Mouse (Mus musculus) embryonic facial prominence, embryonic 13.5 days (tissue): ENCODE measurements around the gene Ccdc116. TPM values are rescaled to one million over a fixed set of nuclear protein-coding genes. Genes with fewer than 3 reads are reported as not detected.

Experiments
- ATAC-seq: fragments of 200-750 bp; cut with Nextera tagmentation; 2 replicates; pipeline ENCODE4 v1.8.0; 2017; ENCODE audit warnings: low read depth; ENCODE audit not compliant: insufficient number of reproducible peaks, insufficient read depth, low FRiP score, low TSS enrichment
- H3K27ac ChIP-seq: fragments of 300-500 bp; sonication (generic); 2 replicates; pipeline ENCODE4 v1.5.1; 2015; ENCODE audit warnings: moderate library complexity, mild to moderate bottlenecking, inconsistent platforms
- H3K27me3 ChIP-seq: fragments of 300-500 bp; sonication (generic); 2 replicates; pipeline ENCODE4 v1.6.1; 2015; ENCODE audit warnings: mild to moderate bottlenecking, inconsistent platforms
- H3K36me3 ChIP-seq: fragments of 300-500 bp; sonication (generic); 2 replicates; pipeline ENCODE4 v1.6.1; 2015; ENCODE audit warnings: mild to moderate bottlenecking, inconsistent platforms
- H3K4me1 ChIP-seq: fragments of 300-500 bp; sonication (generic); 2 replicates; pipeline ENCODE4 v1.6.1; 2015; ENCODE audit warnings: inconsistent platforms
- H3K4me2 ChIP-seq: fragments of 300-500 bp; sonication (generic); 2 replicates; pipeline ENCODE4 v1.6.1; 2015; ENCODE audit warnings: moderate library complexity, mild to moderate bottlenecking, inconsistent platforms
- H3K4me3 ChIP-seq: fragments of 300-500 bp; sonication (generic); 2 replicates; pipeline ENCODE4 v1.5.1; 2015; ENCODE audit warnings: mild to moderate bottlenecking, inconsistent platforms
- H3K9ac ChIP-seq: fragments of 300-500 bp; sonication (generic); 2 replicates; pipeline ENCODE4 v1.6.1; 2015; ENCODE audit warnings: mild to moderate bottlenecking, inconsistent platforms
- H3K9me3 ChIP-seq: fragments of 300-500 bp; sonication (generic); 2 replicates; pipeline ENCODE4 v1.6.1; 2016; ENCODE audit warnings: inconsistent platforms
- WGBS: fragments of 180-500 bp; shearing (Covaris S2); methylation state at CpG from one replicate; pipeline ENCODE4 v1.1.7; 2015; ENCODE audit warnings: mixed read lengths; 5-methylcytosine and 5-hydroxymethylcytosine counted together
- polyA plus RNA-seq: library from polyadenylated mRNA; unstranded; fragments of >200 nt; fragmentation: Nextera tagmentation; extraction: Ambion mirVana; gene quantifications from 2 replicates; pipeline ENCODE4 v1.2.1, GENCODE M21; 2015

Ccdc116 gene
- polyA plus RNA-seq, 1 experiment from 2014 or later = 0.98 TPM

DNA sequence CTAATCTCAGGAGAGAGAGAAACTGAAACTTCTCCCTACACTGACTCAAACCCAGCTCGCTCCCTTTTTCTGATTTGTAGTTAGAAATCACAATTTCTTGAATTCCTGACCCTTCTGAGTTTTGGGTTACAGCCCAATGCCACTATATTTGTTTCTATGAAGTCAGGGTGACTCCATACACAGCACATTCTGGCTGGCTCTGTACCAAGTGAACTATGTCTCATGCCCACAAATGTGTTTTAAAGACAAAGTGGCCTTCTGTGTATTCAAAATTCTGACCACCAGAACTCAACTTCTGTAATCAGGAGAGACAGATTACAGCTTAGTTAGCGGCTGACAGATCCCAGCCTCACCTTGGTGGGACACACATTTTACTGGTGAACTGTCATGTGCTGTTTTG is 7.3 kb upstream of the Ccdc116 start:
- no peak overlapping the region for H3K27ac ChIP-seq
- H3K9me3 ChIP-seq = no peaks in the 10 kb centered on the region
- no peak overlapping the region for H3K4me2 ChIP-seq
- no peak overlapping the region for H3K9ac ChIP-seq
- peaks cover 76% of the 10 kb centered on the region for H3K36me3 ChIP-seq
- ATAC-seq = no peak
- H3K4me1 ChIP-seq = no peaks in the 10 kb centered on the region
- 92% methylated on average over 2 of the region's 2 CpGs for WGBS
- no peak overlapping the region for H3K4me3 ChIP-seq
- no peaks in the 10 kb centered on the region for H3K27me3 ChIP-seq

DNA sequence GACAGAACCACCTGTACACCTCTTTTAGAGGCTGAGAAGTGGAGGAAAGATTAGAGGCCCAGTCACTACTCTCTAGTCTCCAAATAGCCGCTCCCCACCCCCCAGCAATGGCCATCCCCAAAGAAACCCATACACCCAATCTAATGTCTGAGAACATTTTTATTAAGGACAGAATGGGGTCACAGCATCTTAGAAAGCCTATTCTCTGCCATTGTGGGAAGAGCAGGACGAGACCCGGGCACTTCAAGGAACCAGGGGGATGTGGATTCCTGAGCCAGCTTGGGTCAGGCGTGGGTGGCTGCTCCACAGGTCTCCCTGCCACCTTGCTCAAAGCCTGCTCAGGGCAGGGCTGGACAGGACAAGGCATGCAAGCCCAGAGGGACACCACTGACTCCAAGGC is 4.8 kb upstream of the Ccdc116 start:
- no peaks in the 10 kb centered on the region for H3K9me3 ChIP-seq
- no peak overlapping the region for H3K4me2 ChIP-seq
- peaks cover 52% of the 10 kb centered on the region for H3K36me3 ChIP-seq
- no peak overlapping the region for H3K27ac ChIP-seq
- H3K4me3 ChIP-seq = no peak overlapping the region
- peaks cover 10% of the 10 kb centered on the region for H3K27me3 ChIP-seq
- 98% methylated on average over 4 of the region's 4 CpGs for WGBS
- ATAC-seq = no peak
- peaks cover 12% of the 10 kb centered on the region for H3K4me1 ChIP-seq
- no peak overlapping the region for H3K9ac ChIP-seq

DNA sequence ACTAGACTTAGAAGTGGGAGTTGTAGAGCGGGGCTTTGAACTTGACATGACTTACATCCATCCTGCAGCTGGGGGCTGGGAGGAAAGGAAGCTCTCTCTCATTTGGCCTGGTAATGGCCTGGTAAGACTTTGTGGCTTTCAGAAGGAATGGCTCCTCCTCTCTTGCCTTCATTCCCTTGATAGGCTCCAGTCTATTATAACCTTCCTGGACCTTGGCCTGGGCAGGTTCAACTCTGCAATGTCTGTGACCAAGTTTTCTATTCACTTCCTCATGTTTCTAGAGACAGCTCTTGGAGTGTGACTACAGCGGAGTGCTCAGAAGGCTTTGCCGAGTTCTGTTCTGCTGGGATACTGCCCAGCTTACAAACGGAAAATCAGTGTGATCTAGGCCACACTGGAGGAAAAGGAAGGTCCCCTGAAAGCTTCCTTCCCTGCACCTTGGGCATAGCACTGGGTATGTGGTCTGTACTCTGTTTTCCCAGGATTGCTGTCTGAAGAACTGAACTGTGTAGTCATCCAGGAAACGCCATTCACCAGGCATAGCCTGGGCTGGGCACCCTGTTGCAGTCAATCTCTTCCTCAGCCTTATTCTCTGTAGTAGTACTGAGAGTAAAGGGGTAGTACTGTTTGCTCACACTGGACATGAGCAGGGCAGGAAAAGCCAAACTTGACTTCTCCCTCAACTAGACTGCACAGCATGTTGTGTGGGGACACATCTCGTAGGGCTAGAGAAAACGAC is 3.7 kb upstream of the Ccdc116 start:
- Histone ChIP-seq H3K4me1 (peaks cover 12% of the 10 kb centered on the region), H3K9ac (no peak overlapping the region), H3K27me3 (peaks cover 10% of the 10 kb centered on the region), H3K27ac (no peak overlapping the region), H3K4me3 (no peak overlapping the region), H3K36me3 (peaks cover 42% of the 10 kb centered on the region), H3K9me3 (no peaks in the 10 kb centered on the region), H3K4me2 (no peak overlapping the region)
- ATAC-seq = no peak
- 88% methylated on average over 7 of the region's 7 CpGs for WGBS

DNA sequence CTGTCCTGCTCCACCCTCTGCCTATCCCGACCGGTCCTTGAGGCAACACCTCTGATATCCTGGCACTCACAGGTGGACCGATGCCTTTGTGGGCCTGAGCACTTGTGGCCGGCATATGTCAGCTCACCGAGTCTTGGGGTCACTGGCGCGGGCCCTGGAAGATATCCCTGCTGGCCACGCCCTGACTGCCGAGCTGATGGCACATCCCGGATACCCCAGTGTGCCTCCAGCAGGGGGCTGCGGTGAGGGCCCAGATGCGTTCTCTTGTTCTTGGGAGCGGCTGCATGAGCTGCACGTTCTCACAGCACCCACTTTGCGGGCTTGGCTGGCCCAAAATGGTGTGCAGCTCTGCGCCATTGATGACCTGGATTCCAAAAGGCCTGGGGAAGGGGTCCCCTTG is 1.1 kb upstream of the Ccdc116 start:
- no peak for ATAC-seq
- 8% methylated on average over 16 of the region's 16 CpGs for WGBS
- peak overlapping the region; percentile 62 for H3K4me3 ChIP-seq
- peaks cover 12% of the 10 kb centered on the region for H3K4me1 ChIP-seq
- H3K9me3 ChIP-seq = no peaks in the 10 kb centered on the region
- H3K27me3 ChIP-seq = peaks cover 10% of the 10 kb centered on the region
- peaks cover 23% of the 10 kb centered on the region for H3K36me3 ChIP-seq
- peak overlapping the region; percentile 99 for H3K4me2 ChIP-seq
- H3K9ac ChIP-seq = peak overlapping the region; percentile 71
- no peak overlapping the region for H3K27ac ChIP-seq

DNA sequence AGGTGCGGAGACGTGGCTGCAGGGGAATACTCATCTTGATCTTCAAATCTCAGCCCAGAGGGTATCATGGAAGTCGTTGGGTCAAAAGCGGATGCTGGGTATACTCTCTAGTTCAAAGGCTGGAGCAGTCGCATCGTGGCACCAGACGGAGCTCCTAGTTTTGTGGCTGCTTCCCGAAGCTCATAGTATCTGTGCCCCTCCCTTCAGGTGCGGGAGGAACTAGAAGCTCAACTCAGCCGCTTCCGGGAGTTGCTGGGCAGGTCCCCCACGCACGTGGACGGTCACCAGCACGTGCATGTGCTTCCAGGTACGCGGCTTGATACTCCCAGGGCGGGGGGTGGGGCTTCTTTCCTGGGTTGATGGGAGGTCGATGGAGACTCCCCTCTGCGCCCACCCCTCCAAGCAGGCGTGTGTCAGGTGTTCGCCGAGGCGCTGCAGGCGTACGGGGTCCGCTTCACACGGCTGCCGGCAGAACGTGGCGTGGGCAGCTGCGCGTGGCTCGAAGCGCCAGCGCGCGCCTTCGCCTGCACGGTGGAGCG is 431 bp upstream of the Ccdc116 start:
- Histone ChIP-seq H3K27ac (no peak overlapping the region), H3K4me2 (peak overlapping the region; percentile 99), H3K4me3 (peak overlapping the region; percentile 62), H3K36me3 (peaks cover 17% of the 10 kb centered on the region), H3K4me1 (peaks cover 12% of the 10 kb centered on the region), H3K27me3 (peaks cover 10% of the 10 kb centered on the region), H3K9me3 (no peaks in the 10 kb centered on the region), H3K9ac (peak overlapping the region; percentile 71)
- no peak for ATAC-seq
- WGBS = under 1% methylated on average over 41 of the region's 41 CpGs

DNA sequence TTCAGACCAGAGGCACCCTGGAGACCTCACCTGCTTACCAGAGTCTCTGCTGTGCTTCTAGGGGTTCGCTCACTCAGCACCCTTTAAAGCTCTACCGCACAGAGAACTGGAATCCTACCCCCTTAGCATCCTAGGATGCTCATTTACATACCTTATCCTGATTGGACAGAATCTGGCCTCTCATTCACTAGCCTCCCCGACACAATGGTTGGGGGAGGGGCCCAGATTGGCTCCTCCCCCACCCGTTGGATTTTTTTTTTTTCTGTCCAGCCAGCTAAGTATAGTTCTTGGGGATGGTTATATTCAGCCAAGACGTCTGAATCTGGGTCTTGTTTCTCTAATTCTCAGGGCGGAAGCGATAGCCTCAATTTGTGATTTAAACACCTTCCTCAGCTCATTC is 2.7 kb downstream of the Ccdc116 start, which contains the start of gene Ydjc:
TSS of gene Ydjc (plus strand) at position 283 of the 400 bp plus-strand sequence.
- WGBS = 23% methylated on average over 7 of the region's 7 CpGs
- Histone ChIP-seq H3K27me3 (peaks cover 10% of the 10 kb centered on the region), H3K9ac (no peak within 1 kb of the TSS), H3K36me3 (0 out of 2 replicates have a peak, but pooled peaks cover 3% of the 10 kb centered on the region), H3K4me1 (peaks cover 12% of the 10 kb centered on the region), H3K27ac (no peak within 1 kb of the TSS), H3K9me3 (no peaks in the 10 kb centered on the region), H3K4me2 (no peak within 1 kb of the TSS), H3K4me3 (no peak within 1 kb of the TSS)
- ATAC-seq = no peak

DNA sequence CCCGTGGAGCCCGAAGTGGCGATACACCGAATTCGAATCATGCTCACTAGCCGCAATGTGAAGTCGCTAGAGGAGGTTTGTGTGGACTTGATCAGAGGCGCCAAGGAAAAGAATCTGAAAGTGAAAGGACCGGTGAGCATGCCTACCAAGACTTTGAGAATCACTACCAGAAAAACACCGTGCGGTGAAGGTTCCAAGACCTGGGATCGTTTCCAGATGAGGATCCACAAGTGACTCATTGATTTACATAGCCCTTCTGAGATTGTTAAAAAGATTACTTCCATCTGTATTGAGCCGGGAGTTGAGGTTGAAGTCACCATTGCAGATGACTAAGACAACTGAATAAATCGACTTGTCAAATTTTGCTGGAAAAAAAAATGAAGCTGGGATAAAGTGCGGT is 9.7 kb downstream of the Ccdc116 start:
- no peaks in the 10 kb centered on the region for H3K9me3 ChIP-seq
- 0 out of 2 replicates have a peak, but pooled peaks cover 4% of the 10 kb centered on the region for H3K36me3 ChIP-seq
- no peak overlapping the region for H3K4me2 ChIP-seq
- 76% methylated on average over 15 of the region's 15 CpGs for WGBS
- no peaks in the 10 kb centered on the region for H3K27me3 ChIP-seq
- H3K4me1 ChIP-seq = peaks cover 5% of the 10 kb centered on the region
- ATAC-seq = no peak
- no peak overlapping the region for H3K4me3 ChIP-seq
- no peak overlapping the region for H3K9ac ChIP-seq
- no peak overlapping the region for H3K27ac ChIP-seq

DNA sequence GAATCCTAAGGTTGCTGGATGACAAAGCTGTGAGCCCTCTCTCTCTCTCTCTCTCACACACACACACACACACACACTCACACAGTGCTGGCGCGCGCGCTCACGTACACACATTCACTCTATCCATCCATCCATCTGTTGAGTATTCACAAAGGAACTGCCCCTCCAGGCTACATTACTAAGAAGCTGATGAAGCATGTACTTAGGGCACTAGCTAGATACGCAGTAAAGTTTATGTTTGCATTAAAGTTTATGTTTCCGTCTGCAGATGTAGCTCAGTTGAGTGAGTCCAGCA is 14.2 kb downstream of the Ccdc116 start:
- Histone ChIP-seq H3K4me1 (peaks cover 18% of the 10 kb centered on the region), H3K9me3 (no peaks in the 10 kb centered on the region), H3K9ac (peak overlapping the region; percentile 62), H3K36me3 (0 out of 2 replicates have a peak, but pooled peaks cover 3% of the 10 kb centered on the region), H3K27ac (no peak overlapping the region; the same call in 1 of the 2 replicates), H3K4me3 (peak overlapping the region; percentile 80), H3K4me2 (peak overlapping the region; percentile 96), H3K27me3 (no peaks in the 10 kb centered on the region)
- 32% methylated on average over 7 of the region's 7 CpGs for WGBS
- no peak for ATAC-seq

DNA sequence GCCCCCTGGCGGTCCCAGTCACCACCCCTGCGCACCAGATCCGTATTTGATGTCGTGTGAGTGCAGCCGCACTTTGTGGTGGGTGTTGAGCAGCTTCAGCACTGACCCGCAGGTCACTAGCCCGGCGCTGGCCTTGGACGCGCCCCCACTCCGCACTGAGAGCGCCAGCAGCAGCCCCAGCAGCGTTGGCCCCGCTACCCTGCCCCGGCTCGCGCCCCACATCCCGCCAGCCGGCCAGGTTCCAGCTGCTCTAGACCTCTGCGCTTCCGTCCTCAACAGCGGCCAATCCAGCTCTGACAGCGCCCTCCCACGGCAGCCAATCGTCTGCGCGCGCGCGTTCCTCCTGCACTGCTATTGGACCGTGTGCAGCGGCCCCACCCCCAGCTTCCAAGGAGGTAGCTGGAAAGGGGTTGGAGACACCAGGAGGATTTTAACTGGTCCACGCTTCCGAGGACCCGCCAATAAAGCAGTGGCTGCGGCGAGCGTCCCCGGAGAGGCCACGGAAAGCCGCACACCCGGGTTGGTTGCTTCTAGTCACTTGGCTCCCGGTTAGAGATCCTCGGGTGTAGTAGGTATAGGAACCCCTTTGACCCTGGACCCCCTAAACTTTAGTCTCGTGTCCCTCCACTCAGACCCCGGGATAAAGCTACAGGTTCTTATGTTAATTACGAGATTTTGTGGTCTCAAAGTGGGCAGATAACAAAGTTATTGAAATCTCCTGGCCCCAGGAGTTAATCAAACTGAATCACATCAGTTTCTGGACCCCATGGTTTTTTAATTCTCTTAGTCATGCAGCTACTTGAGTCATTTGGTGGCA is 14.7 kb downstream of the Ccdc116 start, which contains the start of gene Sdf2l1:
TSS of gene Sdf2l1 (minus strand) at position 295 of the 817 bp plus-strand sequence.
- ATAC-seq = peak; percentile 97
- H3K27me3 ChIP-seq = no peaks in the 10 kb centered on the region
- H3K4me2 ChIP-seq = peak within 1 kb of the TSS; percentile 96
- H3K4me1 ChIP-seq = peaks cover 18% of the 10 kb centered on the region
- H3K4me3 ChIP-seq = peak within 1 kb of the TSS; percentile 80
- H3K9ac ChIP-seq = peak within 1 kb of the TSS; percentile 79
- H3K9me3 ChIP-seq = no peaks in the 10 kb centered on the region
- peak within 1 kb of the TSS; percentile 79 for H3K27ac ChIP-seq
- under 1% methylated on average over 47 of the region's 47 CpGs for WGBS
- 0 out of 2 replicates have a peak, but pooled peaks cover 3% of the 10 kb centered on the region for H3K36me3 ChIP-seq

DNA sequence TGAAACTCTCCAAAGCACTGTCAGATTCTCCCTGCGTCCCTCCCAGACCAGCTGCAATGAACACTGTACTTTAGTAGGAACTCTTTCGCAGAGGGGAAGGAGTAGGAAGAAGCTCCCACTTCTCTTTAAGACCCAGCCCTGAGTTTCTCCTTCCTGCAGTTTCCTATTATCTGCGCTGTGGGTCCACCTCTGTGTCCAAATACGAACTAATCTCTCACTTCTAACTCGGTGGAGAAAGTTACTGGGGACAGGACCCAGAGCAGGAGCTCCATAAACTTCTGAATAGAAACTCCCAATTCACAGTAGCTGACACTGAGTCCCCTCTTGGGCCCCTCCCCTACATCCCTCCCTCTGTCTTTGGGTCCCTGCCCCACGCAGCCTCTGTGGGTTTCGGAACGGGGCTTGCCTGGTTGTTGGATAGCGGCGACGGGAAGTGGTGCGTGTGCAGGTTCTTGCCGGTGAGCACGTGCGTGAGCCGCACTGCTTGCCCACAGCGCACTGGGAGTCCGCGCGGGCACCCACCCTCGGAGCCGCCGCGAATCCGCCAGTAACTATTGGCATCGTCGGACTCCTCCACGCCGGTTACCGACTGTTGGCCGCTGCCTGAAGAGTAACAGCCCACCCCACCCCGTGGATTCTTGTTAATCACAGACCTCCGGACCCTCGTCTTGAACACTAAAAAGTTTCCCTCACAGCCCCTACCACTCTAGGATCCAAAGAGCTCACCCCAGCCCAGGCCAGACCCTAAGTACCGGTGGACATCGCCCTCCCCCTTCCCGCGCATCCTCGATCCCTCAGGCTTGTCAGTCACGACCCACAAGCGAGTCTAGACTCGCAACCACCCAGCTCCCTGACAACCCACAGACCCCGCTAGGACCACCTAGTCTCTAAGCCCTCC is 15.6 kb downstream of the Ccdc116 start:
- Histone ChIP-seq H3K9me3 (no peaks in the 10 kb centered on the region), H3K27ac (peak overlapping the region; percentile 79), H3K27me3 (no peaks in the 10 kb centered on the region), H3K36me3 (0 out of 2 replicates have a peak, but pooled peaks cover 3% of the 10 kb centered on the region), H3K4me3 (peak overlapping the region; percentile 80), H3K4me2 (peak overlapping the region; percentile 96), H3K4me1 (peaks cover 18% of the 10 kb centered on the region), H3K9ac (peak overlapping the region; percentile 79)
- 3% methylated on average over 43 of the region's 43 CpGs for WGBS
- ATAC-seq = no peak; the same call in 1 of the 2 replicates

DNA sequence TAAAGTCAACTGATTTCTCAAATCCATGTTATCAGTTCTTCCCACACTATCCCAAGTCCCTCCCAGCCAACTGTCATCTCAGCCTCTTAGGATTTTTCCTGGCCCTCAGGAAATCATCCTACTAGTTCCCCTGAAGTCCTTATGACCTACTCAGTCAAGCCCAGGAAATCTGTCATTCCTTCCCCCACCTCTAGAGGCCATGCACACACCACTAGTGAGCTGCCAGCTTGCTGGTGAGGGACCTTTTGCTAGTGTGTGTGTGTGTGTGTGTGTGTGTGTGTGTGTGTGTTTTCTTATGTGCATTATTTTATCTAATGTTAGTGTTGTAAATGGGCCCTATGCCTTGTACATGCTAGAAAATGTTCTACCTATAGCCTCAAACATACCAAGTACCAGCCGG is 19.7 kb downstream of the Ccdc116 start:
- Histone ChIP-seq H3K4me2 (no peak overlapping the region), H3K4me3 (no peak overlapping the region), H3K36me3 (peaks cover 11% of the 10 kb centered on the region), H3K9ac (no peak overlapping the region), H3K4me1 (peaks cover 48% of the 10 kb centered on the region), H3K27ac (no peak overlapping the region), H3K27me3 (no peaks in the 10 kb centered on the region), H3K9me3 (no peaks in the 10 kb centered on the region)
- ATAC-seq = no peak
- 97% methylated on average over 1 of the region's 1 CpGs for WGBS
